ENCODE assay signal across 10 mouse cellular contexts in the genomic region with DNA sequence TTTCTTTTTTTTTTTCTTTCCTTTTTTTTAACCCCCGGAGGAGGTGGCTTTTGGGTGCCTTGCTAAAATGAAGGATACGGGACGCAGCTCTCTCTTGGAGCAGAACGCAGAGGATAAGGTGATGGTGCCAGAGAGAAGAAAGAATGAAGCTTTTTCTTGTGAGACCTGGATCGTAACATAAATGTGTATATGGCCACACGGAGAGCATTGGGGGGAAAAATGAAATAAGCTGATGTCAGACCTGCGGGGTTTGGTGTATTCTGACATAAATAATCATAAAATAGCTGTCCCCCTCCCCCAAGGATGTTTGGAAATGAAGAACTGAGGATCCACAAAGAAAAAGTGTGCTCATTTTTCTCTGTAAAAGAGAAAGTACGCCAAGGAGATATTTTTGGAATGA.
DNase-seq lines count a peak whose midpoint lies in the region; ATAC-seq lines count a peak whose summit lies in the region.
"Had no signal": no experiment of that assay in that cellular context is flagged by ENCODE, and none has a peak within 500 bp of the region (broad histone marks: within the 10 kb centered on the region; RNA-seq: fewer than 3 reads in every experiment).

No protein-coding gene starts in this region.

- WGBS in forebrain, embryonic 15.5 days = 3% methylated on average over 8 of the region's 8 CpGs
- WGBS in liver, embryonic 13.5 days (ENCODE audit: insufficient replicate concordance) = 14% methylated on average over 8 of the region's 8 CpGs

- H3K27me3 ChIP-seq in forebrain, embryonic 15.5 days = no peaks in the 10 kb centered on the region
- H3K27me3 ChIP-seq in liver, embryonic 13.5 days = peaks cover 20% of the 10 kb centered on the region

- no peaks in the 10 kb centered on the region for H3K36me3 ChIP-seq in forebrain, embryonic 15.5 days
- H3K36me3 ChIP-seq in liver, embryonic 13.5 days = no peaks in the 10 kb centered on the region

- peak overlapping the region; percentile 96 for H3K27ac ChIP-seq in forebrain, embryonic 15.5 days (replicated peaks)
- H3K27ac ChIP-seq in liver, embryonic 13.5 days = no peak overlapping the region

- H3K4me2 ChIP-seq in forebrain, embryonic 15.5 days (replicated peaks) = peak overlapping the region; percentile 84
- H3K4me2 ChIP-seq in liver, embryonic 13.5 days = peak overlapping the region; percentile 23; the same call in 1 of the 2 replicates

- H3K4me1 ChIP-seq in forebrain, embryonic 15.5 days = peaks cover 21% of the 10 kb centered on the region
- no peaks in the 10 kb centered on the region for H3K4me1 ChIP-seq in liver, embryonic 13.5 days (replicated peaks)

- H3K4me3 ChIP-seq in forebrain, embryonic 15.5 days = peak overlapping the region; percentile 71
- H3K4me3 ChIP-seq in liver, embryonic 13.5 days (replicated peaks) = no peak overlapping the region; the same call in 1 of the 2 replicates

- DNase-seq in embryo, embryonic 11 days = peak; percentile 6
- DNase-seq in embryo, embryonic 10 days (ENCODE audit: low spot score) = no peak
- DNase-seq in 3T3-L1 (ENCODE audit: low read depth, low spot score) = peak; percentile 50
- DNase-seq in liver, embryonic 13.5 days = no peak
- no peak for DNase-seq in spleen, postnatal 36 days (ENCODE audit: low spot score in 2 of 2)
- no peak for DNase-seq in frontal cortex, postnatal 14 days (ENCODE audit: low spot score in 2 of 2)
- no peak for DNase-seq in right cerebral cortex, adult 2 months (ENCODE audit: low spot score in 2 of 2)
- DNase-seq: B cell, adult 2 months; thymus, adult 18-20 months had no signal

- no peak for ATAC-seq in forebrain, embryonic 15.5 days (replicated peaks)
- ATAC-seq in liver, embryonic 13.5 days (ENCODE audit: low read depth) = no peak

- H3K9me3 ChIP-seq in forebrain, embryonic 15.5 days = no peaks in the 10 kb centered on the region
- no peaks in the 10 kb centered on the region for H3K9me3 ChIP-seq in liver, embryonic 13.5 days (replicated peaks)

- peak overlapping the region; percentile 69 for H3K9ac ChIP-seq in forebrain, embryonic 15.5 days (replicated peaks)
- no peak overlapping the region for H3K9ac ChIP-seq in liver, embryonic 13.5 days

Comparison
In these comparisons a context has a peak if more than half of its experiments do, and no peak if none do; other contexts are left out.
1. DNase-seq: peak in embryo, embryonic 11 days (single experiment) and 3T3-L1 (single experiment); none in embryo, embryonic 10 days (single experiment), liver, embryonic 13.5 days (single experiment), spleen, postnatal 36 days (0 of 2), frontal cortex, postnatal 14 days (0 of 2) and right cerebral cortex, adult 2 months (0 of 2).